Mouse (Mus musculus) liver, postnatal 0 days (tissue): Measurements from ENCODE around the gene Tulp2.

ENCODE experiments used
- CTCF ChIP-seq: sonication (generic); IDR thresholded peaks from 2 replicates; pipeline ENCODE4 v1.5.1; 2016; ENCODE audit warnings: antibody characterized with exemption, low read depth
- EP300 ChIP-seq: IDR thresholded peaks from 2 replicates; pipeline ENCODE4 v1.6.1; 2016; ENCODE audit warnings: antibody characterized with exemption, low read depth, mild to moderate bottlenecking

DNA sequence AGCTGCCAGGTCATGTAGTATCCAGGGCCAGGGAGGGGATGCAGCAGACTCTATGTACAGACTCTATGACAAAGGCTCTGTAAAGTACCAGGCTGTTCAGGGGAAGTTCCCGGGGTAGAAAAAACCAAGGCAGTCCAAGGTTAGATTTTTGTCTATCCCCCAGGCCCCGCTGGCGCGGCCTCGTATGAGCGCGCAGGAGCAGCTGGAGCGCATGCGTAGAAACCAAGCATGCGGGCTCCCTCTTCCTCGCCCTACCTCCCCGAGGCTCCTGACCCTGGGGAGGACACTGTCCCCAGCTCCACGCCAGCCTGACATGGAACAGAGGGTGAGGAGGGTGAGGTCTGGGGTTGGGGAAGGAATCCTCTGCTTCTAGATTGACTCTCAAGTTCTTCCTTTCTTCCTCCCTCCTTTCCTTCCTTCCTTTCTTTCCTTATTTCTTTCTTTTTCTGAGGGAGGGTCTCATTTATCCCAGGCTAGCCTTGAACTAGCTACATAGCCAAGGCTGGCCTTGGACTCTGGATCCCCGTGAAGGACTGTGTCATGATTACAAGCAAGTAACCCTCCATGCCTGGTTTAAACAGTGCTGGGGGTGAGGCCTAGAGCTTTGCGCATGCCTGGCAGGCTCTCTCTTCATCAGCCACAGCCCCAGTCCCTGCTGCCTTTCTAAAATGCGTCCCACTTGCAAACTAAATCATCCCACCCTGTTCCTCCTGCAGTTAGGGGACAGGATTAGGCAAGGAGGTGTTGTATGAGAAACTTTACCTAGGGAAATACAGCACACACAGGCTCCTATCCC is 68.2 kb downstream of the Tulp2 start:
- TF ChIP-seq EP300 (no peak), CTCF (no peak)
